Mouse (Mus musculus): ENCODE measurements at regions not wholly inside any gene's neighbourhood (a gene's known extent, or its start where the extent isn't known, plus 50 kb on each side); places are given as distances from the start of the nearest gene placed in this dataset.
A peak's percentile ranks its signal among the peaks of the same experiment; 100 is the strongest.
"Not testable (repeated sequence)": the region's sequence is repeated elsewhere in the genome, so short reads cannot be mapped to it uniquely, and the experiment has no call there.

DNA sequence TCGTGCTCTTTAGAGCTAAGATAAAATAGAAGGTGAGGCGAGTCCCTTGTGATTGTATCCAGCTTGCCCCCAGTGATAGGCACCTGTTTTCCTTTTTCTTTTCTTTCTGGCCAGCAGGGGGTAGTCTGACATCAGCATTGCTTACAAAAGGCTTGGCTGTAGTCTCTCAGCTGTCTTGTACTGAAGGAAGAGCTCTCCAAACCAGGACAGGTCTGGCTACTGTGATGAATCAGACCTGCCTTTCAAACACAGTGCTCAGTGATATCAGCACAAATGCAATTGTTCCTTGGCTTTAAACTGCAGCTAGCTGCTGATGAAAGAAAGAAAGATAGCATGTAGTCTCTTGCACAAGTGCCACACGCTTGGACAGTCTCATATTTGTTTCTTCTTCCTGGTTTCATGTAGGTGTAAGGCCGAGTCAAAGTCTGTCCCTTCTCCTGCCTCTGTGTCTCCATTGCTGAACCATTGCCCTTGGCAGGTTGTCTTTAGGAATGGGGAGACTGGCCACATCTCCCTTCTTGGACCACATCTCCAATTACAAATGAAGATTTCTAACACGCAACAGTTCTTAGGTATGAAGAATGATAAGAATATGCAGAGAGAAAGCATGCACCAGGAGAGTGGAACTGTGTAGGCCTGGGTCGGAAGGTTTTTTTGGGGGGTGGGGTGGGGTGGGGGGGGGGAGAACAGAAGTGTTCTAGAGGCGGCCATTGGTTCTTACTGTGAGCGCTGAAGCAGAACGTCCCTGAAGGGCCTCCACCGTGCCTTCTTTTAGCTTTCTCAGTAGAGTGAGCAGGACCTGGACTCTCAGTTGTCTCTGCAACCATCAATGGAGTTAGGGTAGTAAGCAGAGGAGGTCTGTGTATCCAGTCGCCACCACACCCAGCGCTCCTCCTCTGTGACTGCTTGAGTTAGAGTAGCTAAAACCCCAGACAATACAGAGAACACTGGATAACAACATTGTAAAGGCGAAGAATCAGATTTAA is 200.9 kb downstream of the Faxc start:
- peak; percentile 35 to 39 for DNase-seq

DNA sequence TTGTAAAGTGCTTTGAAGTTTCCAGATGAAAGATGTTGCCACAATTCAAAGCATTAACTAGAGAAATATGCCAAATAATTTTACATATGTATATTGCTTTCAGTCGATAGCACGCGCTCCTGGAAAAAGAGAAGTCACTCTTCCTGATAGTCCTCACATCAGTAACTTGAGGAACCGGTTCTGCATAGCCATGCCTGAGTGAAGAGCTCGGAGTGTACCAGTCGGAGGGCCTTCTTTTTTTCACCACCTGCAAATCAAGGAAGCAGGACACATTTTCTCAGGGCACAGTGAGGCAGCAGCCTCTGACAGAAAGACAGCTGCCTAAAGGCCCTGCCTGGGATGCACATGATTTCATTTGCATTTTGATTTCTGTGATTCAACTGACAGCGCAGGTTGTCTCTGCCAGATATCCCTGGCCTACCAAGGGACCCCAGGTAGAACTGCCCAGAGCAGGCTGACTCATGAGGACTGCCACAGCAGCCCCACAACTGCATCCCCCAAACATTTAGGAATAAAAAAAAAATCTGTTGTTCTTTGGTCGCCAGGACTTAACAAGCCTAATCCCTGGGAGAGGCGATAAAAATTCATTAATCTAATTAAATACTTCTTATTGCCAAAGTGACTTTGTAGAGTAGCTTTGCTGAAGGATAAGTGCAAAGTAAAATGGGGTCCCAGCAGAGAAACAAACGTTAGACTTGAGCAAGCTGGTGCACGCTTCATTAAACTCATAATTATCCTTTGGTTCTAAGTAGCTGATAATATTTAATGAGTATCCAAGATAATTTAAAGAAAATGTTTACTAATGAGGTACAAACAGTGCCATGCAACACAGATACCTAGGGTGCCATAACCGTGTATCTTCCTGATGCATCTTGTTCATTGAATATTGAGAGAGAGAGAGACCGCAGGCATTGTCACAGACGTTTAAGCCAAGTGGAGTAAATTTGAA is 202.7 kb downstream of the Faxc start:
- no peak for DNase-seq

DNA sequence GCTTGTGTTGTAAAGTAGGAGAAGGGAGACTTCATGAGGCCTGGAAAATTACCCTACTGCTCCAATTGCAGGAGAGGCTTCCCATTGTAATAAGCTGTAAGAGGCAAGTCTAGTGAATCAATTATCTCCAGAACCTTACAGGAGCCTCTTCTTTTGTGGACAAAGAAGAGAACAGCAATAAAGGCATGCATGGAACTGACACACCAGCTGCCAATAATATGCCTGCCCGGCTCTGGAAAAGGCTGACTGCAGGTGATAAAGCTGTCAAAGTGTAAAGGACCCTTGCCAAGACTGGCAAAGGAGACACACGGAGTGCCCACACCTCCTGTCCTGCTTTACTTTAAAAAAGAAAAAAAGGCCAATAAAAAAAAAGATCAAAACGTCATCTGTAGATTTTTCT is 209.0 kb downstream of the Faxc start:
- no peak for DNase-seq

DNA sequence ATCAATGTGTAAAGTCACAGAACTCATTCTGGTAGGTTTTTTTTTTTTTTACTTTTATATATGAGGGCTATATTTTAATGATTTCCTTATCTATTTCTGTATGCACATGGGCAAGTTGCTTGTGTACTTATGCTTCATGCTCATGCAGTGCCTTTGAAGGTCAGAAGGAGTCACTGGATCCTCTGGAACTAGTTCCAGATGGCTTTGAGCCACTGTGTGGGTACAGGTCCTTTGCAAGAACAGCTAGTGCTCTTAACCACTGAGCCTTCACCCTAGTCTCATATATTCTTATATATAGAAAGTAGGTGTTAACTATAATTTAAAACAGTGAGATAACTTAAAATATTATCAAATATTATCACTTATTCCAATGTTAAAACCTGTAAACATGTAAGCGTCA is 212.4 kb downstream of the Faxc start:
- DNase-seq = no peak

DNA sequence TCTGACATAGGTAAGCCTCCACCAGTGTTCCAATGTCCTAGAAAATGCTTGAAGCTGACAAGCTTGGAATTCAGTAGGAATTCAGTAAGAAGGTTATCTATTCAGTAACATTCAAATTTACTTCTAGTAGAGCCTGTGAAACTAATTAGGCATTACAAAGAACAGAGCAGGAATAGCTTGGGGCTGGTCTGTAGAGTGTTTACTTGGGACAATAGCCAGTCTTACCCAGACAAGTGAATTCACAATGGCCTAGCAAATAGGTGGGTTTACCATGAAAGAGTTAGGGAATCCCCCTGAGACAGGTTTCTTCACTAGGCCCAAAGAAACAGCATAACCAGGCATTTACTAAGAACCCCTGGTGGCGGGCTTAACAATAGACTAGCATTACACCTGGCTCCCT is 212.5 kb upstream of the Fbxl4 start:
- DNase-seq = not testable (repeated sequence)

DNA sequence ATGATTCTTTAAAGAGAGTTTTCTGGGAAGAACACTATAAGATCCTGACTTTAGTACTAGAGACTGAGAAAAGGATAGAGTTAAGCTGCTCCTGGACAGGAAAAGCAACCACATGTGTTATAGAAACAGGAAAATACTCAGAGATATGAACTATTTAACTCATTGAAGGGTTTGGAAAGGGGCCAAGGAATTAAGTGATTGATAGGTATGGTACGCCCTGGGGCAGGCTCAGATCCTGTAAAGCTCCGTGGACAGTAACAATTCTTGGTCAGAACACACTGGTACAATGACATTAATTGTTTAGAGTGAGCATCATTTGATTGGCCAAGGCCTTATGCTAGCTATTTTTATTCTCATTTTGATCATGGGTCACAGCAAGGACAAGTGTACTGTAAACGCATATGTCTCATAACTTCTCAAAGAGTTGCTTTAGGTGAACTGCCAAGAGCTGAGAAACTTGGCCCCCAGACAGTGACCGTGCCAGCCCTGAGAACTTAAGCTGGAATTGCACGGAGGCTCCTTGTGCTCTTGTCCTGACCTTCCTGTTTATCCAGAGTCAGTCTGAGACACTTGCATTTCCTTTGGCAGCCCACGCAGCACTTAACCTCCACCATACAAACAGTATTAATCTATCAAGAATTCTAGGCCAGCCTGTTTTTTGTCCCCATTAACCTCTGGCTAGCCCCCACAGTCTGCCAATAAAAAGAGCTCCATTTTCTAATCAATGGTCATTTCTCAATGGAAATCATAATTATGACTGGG is 210.5 kb upstream of the Fbxl4 start:
- DNase-seq = no peak

DNA sequence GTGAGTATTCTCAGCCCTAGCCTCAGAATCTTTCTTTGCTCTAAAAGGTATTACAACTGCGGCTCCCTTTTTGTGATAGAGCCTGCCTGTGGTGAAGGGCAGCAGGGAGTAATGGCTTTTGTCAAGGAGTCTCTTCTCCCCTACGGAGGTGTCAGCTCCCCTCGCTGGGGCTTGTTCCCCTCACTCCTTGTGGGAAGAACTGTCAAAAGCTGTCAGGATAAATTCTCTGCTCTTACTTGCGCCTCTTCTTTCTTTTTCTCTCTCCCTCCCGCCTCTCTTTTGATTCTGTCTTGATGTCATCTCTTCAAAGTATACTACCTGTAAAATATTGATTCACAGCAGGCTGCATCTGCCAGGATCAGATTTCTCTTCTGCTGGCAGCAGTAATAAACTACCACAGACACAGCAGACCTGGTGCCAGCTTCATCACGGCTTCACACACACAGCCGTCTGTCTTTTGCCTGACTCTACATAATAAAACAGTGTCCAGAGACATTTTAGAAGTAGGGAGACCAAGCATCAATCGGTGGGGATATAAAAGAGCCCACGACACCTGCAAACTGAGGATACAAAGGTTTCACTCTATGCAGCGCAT is 205.3 kb upstream of the Fbxl4 start:
- DNase-seq = no peak

DNA sequence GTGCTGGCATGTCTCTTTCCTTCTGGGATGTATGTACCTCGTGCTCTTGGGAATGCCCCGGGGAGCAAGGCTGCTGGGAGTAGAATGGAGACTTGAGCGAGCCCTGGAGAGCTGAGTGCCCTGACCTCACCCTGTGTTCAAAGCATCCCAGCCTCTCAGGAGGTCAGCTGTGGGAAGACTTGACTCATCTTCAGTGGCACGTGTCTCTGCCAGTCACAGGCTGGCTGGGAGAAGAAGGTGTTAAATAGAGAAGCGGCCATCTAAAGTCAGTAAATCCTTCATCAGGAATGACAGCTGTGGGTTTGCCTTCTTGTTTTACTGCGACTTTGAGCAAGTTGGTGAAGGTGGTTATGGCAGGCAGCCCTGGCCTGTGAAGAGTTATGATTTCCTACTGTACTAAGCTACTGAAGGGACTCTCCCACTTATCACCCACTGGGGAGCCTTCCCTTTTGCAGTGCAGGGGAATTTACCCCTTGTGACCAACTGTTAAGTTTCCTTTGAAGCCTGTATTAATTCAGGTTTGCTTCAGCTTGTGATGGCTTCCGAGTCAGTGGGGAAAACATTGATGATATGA is 204.3 kb upstream of the Fbxl4 start:
- no peak for DNase-seq

DNA sequence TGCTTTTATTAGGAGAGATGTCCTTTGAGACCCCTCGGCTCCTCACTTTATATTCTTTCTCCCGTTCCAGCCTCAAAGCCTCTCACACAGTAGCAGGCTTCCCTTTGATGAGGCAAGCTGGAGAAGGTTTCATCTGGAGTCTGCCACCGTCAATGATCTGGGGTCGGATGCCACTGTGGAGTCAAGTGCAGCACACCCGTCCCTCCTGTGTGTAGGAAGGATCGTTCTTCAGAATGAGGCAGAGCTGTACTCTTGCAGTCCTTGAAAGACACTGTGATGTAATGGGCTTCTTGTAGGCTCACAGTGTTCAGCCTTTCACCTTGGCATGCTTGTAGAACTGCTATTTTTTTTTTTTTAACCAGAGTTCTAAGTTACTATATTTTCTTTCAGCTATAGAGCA is 203.7 kb upstream of the Fbxl4 start:
- DNase-seq = no peak

DNA sequence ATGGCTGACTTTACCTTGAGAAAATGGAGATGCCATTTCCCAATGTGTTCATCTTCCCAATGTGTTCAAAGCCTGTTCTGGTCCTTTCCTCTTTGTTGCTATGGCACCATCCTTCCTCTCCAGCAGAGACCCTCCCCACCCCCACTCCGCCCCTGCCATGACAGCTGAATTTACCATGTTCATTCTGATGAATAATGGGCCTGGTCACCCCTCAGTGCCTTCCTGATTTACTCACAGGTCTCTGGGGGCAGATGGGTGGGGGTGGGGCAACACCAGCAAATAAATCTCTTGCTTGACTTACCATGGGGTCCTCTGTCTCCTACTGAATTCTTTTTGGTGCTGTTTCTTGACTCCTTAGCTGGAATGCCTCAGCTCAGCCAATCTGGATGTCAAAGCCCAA is 170.9 kb upstream of the Fbxl4 start:
- no peak for DNase-seq

DNA sequence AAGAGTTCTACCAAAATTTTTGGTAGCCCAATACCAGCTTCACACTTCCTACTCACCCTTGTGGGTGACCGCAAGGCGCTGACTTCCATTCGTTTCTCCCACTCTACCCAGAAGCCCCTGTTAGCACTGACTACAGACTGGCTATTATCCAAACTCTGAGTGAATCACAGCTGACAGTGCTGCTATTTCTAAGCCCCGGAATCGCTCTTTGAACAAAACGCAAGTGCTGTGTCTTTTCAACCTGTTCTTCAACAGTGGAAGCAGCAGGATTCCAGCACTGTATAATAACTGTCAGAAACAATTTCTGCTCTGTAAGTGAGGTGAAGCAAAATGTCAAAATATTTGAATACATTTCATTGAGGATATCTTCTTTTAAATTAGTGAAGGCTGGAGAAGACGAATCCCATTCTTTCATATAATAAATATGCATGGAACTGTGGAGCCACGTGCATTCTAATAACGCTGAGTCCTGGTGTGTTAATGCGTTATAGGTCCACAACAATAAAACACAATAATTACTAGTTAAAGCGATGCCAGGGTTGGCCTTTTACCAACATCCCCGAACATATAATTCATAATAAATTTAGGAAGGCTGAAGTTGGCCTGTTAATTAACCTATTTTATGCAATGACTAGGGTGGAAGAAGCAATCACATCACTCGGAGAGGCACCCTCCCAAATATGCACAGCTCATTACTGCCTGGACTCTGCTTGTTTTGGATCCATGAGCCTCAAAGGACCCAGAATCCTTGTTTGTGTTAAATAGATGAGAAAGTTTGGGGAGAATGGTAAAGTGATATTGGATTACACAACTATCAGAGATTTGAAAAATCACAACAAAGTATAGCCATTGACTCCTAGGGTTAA is 169.0 kb upstream of the Fbxl4 start:
- peak; percentile 32 to 46 for DNase-seq

DNA sequence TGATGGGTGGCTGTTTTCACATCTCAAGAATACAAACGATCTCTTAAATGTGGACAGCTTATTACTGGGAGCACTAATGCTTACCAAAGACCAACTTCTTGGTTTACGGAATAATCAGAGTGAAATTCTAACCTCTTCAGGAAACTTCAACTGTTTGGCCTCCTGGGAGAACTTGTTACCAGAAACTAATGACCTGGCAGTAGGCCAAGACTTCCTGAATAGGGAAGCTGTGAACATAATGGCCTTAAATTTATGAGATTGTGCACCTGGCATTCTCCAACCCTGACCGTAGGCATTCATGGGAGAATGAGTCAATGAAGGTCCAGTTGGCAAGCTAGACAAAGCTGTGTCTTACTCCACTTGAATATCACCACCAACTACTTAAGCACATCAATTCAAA is 160.8 kb upstream of the Fbxl4 start:
- no peak for DNase-seq

DNA sequence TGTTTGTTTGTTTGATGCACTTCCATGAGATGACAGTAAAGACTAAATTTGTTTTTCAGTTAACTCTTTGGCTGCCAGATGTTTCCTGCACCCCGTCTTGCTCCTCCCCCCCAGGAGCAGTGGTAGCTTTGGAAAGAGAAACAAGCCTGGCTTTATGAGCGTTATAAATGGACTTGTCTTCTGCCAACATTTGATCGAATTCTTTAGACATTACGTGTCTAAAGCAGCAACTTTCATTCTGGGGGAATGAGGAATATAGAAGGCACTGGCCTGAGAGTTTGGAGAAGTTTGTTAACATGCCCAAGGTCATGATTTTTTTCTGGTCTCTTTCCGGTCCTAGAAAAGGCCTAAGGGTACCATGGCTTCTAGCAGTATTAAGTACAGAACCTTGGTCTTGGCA is 148.8 kb upstream of the Fbxl4 start:
- DNase-seq = no peak

DNA sequence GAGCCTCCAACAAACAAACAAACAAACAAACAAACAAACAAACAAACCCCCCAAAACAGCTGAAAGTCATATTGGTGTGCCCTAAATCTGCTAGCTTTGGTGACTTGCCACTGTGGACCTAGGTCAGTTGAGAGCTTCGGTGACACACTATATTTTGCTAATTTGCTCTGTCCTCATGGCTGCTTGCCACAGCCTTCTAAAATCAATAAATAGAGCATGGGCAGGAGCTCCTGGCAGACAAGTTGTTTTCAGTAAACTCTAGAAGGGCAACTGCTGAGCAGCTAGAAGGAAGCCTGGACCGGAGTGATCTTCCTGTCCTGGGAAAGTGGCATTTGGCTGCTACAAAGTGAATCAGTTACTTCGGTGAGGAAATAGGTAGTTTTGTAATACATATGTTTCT is 119.7 kb upstream of the Fbxl4 start:
- DNase-seq = no peak

DNA sequence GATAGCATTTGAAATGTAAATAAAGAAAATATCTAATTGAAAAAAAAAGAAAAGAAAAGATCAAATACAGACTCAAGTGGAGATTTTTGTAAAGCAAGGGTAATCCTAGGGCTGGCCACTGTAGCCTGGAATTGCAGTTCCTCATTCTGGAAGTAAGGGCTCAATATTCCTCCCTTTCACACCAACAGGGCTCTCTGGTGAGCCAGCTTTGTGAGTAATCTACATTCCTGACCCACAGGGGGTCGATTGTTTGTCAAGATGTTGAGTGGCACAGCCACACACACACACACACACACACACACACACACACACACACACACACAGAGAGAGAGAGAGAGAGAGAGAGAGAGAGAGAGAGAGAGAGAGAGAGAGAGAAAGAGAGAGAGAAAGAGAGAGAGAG is 107.1 kb upstream of the Fbxl4 start:
- DNase-seq = not testable (repeated sequence)

DNA sequence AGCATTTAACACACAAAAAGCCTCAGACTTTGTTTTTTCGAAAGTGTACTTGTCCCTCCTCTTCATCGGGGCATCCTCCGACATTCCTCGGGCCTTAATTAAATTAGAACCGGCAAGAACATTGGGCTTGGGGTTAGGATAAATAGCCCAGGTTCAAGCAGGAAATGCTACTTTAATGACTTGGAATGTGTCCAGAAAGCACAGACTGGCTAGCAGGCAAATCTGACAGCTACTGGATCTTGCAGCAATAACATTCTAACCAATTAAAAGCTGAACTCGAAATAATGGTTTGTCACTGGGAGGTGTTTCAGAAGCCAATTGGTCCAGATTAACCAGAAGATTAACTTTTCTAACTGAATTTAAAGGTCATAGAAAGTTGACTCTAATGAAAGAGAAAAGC is 93.4 kb upstream of the Fbxl4 start:
- DNase-seq = no peak

DNA sequence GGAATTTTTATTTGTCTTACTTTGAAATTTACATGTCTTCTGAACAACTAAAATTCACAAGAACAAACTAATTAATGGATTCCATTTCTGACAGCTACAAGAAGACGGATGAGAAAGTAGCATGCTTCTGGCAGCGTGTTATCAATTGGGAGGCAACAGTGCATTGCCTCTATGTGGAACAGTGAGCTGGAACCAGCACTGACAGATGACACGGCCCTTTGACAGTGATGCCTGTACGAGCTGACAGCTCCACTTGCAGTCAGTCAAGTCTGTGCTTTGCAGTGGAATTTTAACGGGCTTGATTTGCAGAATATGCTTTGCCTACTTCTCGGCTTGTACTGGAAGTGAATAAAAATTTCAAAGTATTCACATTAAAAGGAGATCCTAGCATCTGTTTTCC is 88.3 kb upstream of the Fbxl4 start:
- no peak for DNase-seq

DNA sequence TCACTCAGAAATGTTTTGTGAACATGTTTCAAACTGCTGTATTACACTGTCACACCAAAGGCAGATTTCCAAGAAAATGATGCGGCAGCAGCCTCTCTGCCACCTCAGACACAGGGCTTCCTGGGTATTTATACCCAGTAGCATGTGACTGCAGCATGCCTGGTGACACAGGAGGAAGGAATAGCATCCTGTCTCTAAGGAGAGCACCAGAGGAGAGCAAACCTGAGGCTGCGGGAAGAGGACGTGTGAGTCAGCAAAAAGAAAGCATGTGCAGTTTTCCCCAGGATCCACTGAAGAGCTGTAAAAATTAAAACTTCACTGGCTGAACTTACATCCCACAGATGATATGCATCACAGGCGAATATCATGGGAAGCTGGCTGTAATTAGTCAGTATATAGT is 83.2 kb upstream of the Fbxl4 start:
- DNase-seq = no peak

DNA sequence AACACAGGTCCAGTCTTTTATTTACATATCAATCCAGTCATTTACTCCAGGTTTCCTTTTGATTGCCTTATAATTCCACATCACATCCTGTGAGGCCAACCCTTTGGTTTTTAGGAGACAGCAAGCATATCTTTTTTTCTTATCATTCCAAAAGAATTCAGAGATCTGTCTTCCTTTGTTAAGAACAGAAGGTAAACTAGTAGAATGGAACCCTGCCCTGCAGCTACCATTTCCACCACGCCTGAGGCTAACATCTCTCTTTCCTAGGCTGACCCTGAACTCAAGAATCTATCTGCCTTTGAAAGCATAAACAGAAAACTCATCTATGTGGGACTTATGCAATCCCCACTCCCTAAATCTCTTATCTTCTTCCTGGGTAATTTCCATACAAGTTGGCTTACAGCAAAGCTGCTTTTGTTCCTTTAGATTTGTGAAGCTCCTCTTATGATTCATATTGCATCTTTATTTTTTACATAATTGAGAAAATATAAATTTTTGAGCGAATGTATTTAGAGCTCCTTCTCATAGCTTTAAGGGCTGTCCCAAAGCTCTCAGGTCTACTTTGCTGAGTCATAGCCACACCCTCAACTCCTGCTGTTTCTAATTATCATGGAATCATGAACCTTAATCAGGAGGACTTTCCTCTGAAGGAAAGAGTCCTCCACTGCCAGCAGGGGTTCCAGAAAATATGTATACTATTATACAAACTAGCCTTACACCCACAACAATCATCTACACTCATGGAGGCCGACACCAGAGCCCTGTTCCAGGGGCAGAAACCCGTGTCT is 74.6 kb upstream of the Fbxl4 start:
- DNase-seq = no peak

DNA sequence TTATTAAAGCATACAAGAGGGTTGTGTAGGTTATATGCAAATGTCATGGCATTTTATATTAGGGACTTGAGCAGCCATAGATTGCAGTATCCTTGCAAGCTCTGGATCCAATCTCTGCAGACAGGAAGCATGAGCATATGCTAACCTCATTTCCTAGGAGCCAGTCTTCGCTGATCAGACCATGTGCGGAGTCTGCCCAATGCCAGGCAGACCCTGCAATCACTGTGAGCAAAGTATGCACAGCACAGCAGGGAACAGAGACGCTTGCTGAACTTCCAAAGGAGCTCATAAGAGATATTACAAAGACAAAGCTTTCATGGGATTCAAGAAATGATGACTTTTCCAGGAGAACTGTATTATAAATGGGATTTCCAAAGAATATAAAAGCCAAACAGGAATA is 65.2 kb upstream of the Fbxl4 start:
- DNase-seq = no peak

Measured in layer of hippocampus, postnatal 36 days (tissue).